Mouse (Mus musculus) liver, postnatal 0 days (tissue): ENCODE measurements around the gene Cdh23.

Source experiments
- CTCF ChIP-seq: sonication (generic); IDR thresholded peaks from 2 replicates; pipeline ENCODE4 v1.5.1; 2016; ENCODE audit warnings: antibody characterized with exemption, low read depth
- EP300 ChIP-seq: IDR thresholded peaks from 2 replicates; pipeline ENCODE4 v1.6.1; 2016; ENCODE audit warnings: antibody characterized with exemption, low read depth, mild to moderate bottlenecking

GRCm38 (mm10) chr10:60281571-60282050 lies 414.7 kb downstream of the Cdh23 start:
- TF ChIP-seq EP300 (no peak), CTCF (no peak)
